Mouse (Mus musculus) liver, adult 2 months (tissue): Measurements from ENCODE around the gene Capn9.

Experiments used
- CTCF ChIP-seq: fragments of 200-500 bp; IDR thresholded peaks from 2 replicates; pipeline ENCODE4 v1.5.1; 2011; ENCODE audit warnings: low read depth, low read length, control low read depth
- POLR2A ChIP-seq: fragments of 200-500 bp; IDR thresholded peaks from 2 replicates; pipeline ENCODE4 v1.6.1; 2011; ENCODE audit warnings: low read length, control low read depth; ENCODE audit not compliant: insufficient read depth; ENCODE audit errors: extremely low read depth

- peak; percentile 82 for TF ChIP-seq CTCF
- no peak for TF ChIP-seq POLR2A
Observed at GRCm38 (mm10) chr8:124608239-124608971, 32.5 kb downstream of the Capn9 start.
